Mouse (Mus musculus): Measurements from ENCODE around the gene Ppp2r5e. TPM values are rescaled to one million over a fixed set of nuclear protein-coding genes. Genes with fewer than 3 reads are reported as not detected.
A peak's percentile ranks its signal among the peaks of the same experiment; 100 is the strongest.

The Ppp2r5e gene
- polyA plus RNA-seq, 1 experiment: 27.6 TPM

GRCm38 (mm10) chr12:75616158-75616791 lies 20.2 kb upstream of the Ppp2r5e start:
- H3K4me3 ChIP-seq (ENCODE audit: insufficient read depth, low read length): no peak overlapping the region
- no peaks in the 10 kb centered on the region for H3K4me1 ChIP-seq (ENCODE audit: control insufficient read depth, insufficient read depth, low read length)
- no peak overlapping the region for H3K27ac ChIP-seq (ENCODE audit: insufficient read depth, low read depth, low read length)
- TF ChIP-seq POLR2A (IDR thresholded peaks at IDR 0.05; ENCODE audit: borderline replicate concordance, low read depth, low read length) (no peak), CTCF (IDR thresholded peaks at IDR 0.05; ENCODE audit: low read depth, low read length) (no peak)

GRCm38 (mm10) chr12:75615556-75615955 lies 19.5 kb upstream of the Ppp2r5e start:
- TF ChIP-seq CTCF (IDR thresholded peaks at IDR 0.05; ENCODE audit: low read depth, low read length) (no peak), POLR2A (IDR thresholded peaks at IDR 0.05; ENCODE audit: borderline replicate concordance, low read depth, low read length) (no peak)

GRCm38 (mm10) chr12:75612711-75613110 lies 16.7 kb upstream of the Ppp2r5e start:
- Histone ChIP-seq H3K4me3 (ENCODE audit: insufficient read depth, low read length) (no peak overlapping the region), H3K27ac (ENCODE audit: insufficient read depth, low read depth, low read length) (no peak overlapping the region), H3K4me1 (ENCODE audit: control insufficient read depth, insufficient read depth, low read length) (no peaks in the 10 kb centered on the region)
- no peak for TF ChIP-seq POLR2A (IDR thresholded peaks at IDR 0.05; ENCODE audit: borderline replicate concordance, low read depth, low read length)
- TF ChIP-seq CTCF (IDR thresholded peaks at IDR 0.05; ENCODE audit: low read depth, low read length): no peak

More at GRCm38 (mm10) chr12:75615556-75615955, 19.5 kb upstream of the Ppp2r5e start:
- Histone ChIP-seq H3K4me1 (ENCODE audit: control insufficient read depth, insufficient read depth, low read length) (no peaks in the 10 kb centered on the region), H3K27ac (ENCODE audit: insufficient read depth, low read depth, low read length) (no peak overlapping the region), H3K4me3 (ENCODE audit: insufficient read depth, low read length) (no peak overlapping the region)

DNA sequence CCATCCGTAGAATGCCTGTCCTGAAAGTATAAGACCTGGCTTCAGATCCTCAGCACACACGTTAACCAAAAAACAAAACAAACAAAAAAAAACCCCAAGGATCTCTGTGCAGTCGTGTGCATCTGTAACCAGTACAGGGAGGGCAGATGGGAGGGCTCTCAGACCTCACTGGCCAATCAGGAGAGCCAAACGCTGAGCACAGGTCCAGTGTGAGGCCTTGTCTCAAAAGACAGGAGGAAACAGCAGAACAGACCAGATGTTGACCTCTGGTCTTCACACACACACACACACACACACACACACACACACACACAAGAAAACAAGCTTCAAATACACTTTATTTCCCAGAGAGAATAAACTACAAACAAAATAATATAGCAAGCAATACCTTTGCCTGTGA lies 3.4 kb upstream of the Ppp2r5e start:
- no peak for TF ChIP-seq POLR2A (IDR thresholded peaks at IDR 0.05; ENCODE audit: borderline replicate concordance, low read depth, low read length)
- TF ChIP-seq CTCF (IDR thresholded peaks at IDR 0.05; ENCODE audit: low read depth, low read length): no peak
- H3K4me1 ChIP-seq (ENCODE audit: control insufficient read depth, insufficient read depth, low read length): no peaks in the 10 kb centered on the region
- no peak overlapping the region for H3K27ac ChIP-seq (ENCODE audit: insufficient read depth, low read depth, low read length)
- no peak overlapping the region for H3K4me3 ChIP-seq (ENCODE audit: insufficient read depth, low read length)

GRCm38 (mm10) chr12:75598988-75599387 lies 2.9 kb upstream of the Ppp2r5e start:
- Histone ChIP-seq H3K4me1 (ENCODE audit: control insufficient read depth, insufficient read depth, low read length) (peaks cover under 1% of the 10 kb centered on the region), H3K4me3 (ENCODE audit: insufficient read depth, low read length) (no peak overlapping the region), H3K27ac (ENCODE audit: insufficient read depth, low read depth, low read length) (no peak overlapping the region)
- TF ChIP-seq CTCF (IDR thresholded peaks at IDR 0.05; ENCODE audit: low read depth, low read length): no peak
- no peak for TF ChIP-seq POLR2A (IDR thresholded peaks at IDR 0.05; ENCODE audit: borderline replicate concordance, low read depth, low read length)

GRCm38 (mm10) chr12:75597707-75598106 lies 1.7 kb upstream of the Ppp2r5e start:
- TF ChIP-seq CTCF (IDR thresholded peaks at IDR 0.05; ENCODE audit: low read depth, low read length): no peak
- TF ChIP-seq POLR2A (IDR thresholded peaks at IDR 0.05; ENCODE audit: borderline replicate concordance, low read depth, low read length): no peak
- no peak overlapping the region for H3K4me3 ChIP-seq (ENCODE audit: insufficient read depth, low read length)
- H3K27ac ChIP-seq (ENCODE audit: insufficient read depth, low read depth, low read length): no peak overlapping the region
- peaks cover 3% of the 10 kb centered on the region for H3K4me1 ChIP-seq (ENCODE audit: control insufficient read depth, insufficient read depth, low read length)

- TF ChIP-seq CTCF (IDR thresholded peaks at IDR 0.05; ENCODE audit: low read depth, low read length) (no peak), POLR2A (IDR thresholded peaks at IDR 0.05; ENCODE audit: borderline replicate concordance, low read depth, low read length) (no peak)
- Histone ChIP-seq H3K4me1 (ENCODE audit: control insufficient read depth, insufficient read depth, low read length) (peaks cover 3% of the 10 kb centered on the region), H3K4me3 (ENCODE audit: insufficient read depth, low read length) (peak overlapping the region; percentile 88), H3K27ac (ENCODE audit: insufficient read depth, low read depth, low read length) (peak overlapping the region; percentile 49)
Observed at GRCm38 (mm10) chr12:75595291-75596153, 523 bp downstream of the Ppp2r5e start.

GRCm38 (mm10) chr12:75594404-75594803 lies 1.6 kb downstream of the Ppp2r5e start:
- H3K4me3 ChIP-seq (ENCODE audit: insufficient read depth, low read length): no peak overlapping the region
- H3K27ac ChIP-seq (ENCODE audit: insufficient read depth, low read depth, low read length): no peak overlapping the region
- peaks cover 3% of the 10 kb centered on the region for H3K4me1 ChIP-seq (ENCODE audit: control insufficient read depth, insufficient read depth, low read length)
- no peak for TF ChIP-seq POLR2A (IDR thresholded peaks at IDR 0.05; ENCODE audit: borderline replicate concordance, low read depth, low read length)
- no peak for TF ChIP-seq CTCF (IDR thresholded peaks at IDR 0.05; ENCODE audit: low read depth, low read length)

- no peak overlapping the region for H3K27ac ChIP-seq (ENCODE audit: insufficient read depth, low read depth, low read length)
- TF ChIP-seq CTCF (IDR thresholded peaks at IDR 0.05; ENCODE audit: low read depth, low read length) (no peak), POLR2A (IDR thresholded peaks at IDR 0.05; ENCODE audit: borderline replicate concordance, low read depth, low read length) (no peak)
- H3K4me3 ChIP-seq (ENCODE audit: insufficient read depth, low read length): no peak overlapping the region
- H3K4me1 ChIP-seq (ENCODE audit: control insufficient read depth, insufficient read depth, low read length): peaks cover 3% of the 10 kb centered on the region
Observed at GRCm38 (mm10) chr12:75593817-75594216, 2.2 kb downstream of the Ppp2r5e start.

- TF ChIP-seq CTCF (IDR thresholded peaks at IDR 0.05; ENCODE audit: low read depth, low read length): no peak
- TF ChIP-seq POLR2A (IDR thresholded peaks at IDR 0.05; ENCODE audit: borderline replicate concordance, low read depth, low read length): no peak
- Histone ChIP-seq H3K4me3 (ENCODE audit: insufficient read depth, low read length) (no peak overlapping the region), H3K27ac (ENCODE audit: insufficient read depth, low read depth, low read length) (no peak overlapping the region), H3K4me1 (ENCODE audit: control insufficient read depth, insufficient read depth, low read length) (no peaks in the 10 kb centered on the region)
Observed at GRCm38 (mm10) chr12:75587501-75587900, 8.5 kb downstream of the Ppp2r5e start.
